Mouse (Mus musculus) embryonic facial prominence, embryonic 12.5 days (tissue): ENCODE results near the gene Fosb. TPM values are rescaled to one million over a fixed set of nuclear protein-coding genes. Genes with fewer than 3 reads are reported as not detected.

Experiments used
- ATAC-seq: fragments of 200-750 bp; cut with Nextera tagmentation; 2 replicates; pipeline ENCODE4 v1.8.0; 2017; ENCODE audit not compliant: insufficient number of reproducible peaks, insufficient read depth, low FRiP score, low TSS enrichment
- H3K27ac ChIP-seq: fragments of 300-500 bp; sonication (generic); 2 replicates; pipeline ENCODE4 v1.5.1; 2016; ENCODE audit warnings: mild to moderate bottlenecking
- H3K27me3 ChIP-seq: fragments of 300-500 bp; sonication (generic); 2 replicates; pipeline ENCODE4 v1.6.1; 2016; ENCODE audit warnings: mild to moderate bottlenecking, moderate library complexity
- H3K36me3 ChIP-seq: fragments of 300-500 bp; sonication (generic); 2 replicates; pipeline ENCODE4 v1.6.1; 2016; ENCODE audit warnings: mild to moderate bottlenecking
- H3K4me1 ChIP-seq: fragments of 300-500 bp; sonication (generic); 2 replicates; pipeline ENCODE4 v1.6.1; 2016
- H3K4me2 ChIP-seq: fragments of 300-500 bp; sonication (generic); replicated peaks from 2 replicates; pipeline ENCODE4 v1.6.1; 2016; ENCODE audit warnings: mild to moderate bottlenecking, moderate library complexity
- H3K4me3 ChIP-seq: fragments of 300-500 bp; sonication (generic); 2 replicates; pipeline ENCODE4 v1.5.1; 2016; ENCODE audit warnings: mild to moderate bottlenecking
- H3K9ac ChIP-seq: fragments of 300-500 bp; sonication (generic); 2 replicates; pipeline ENCODE4 v1.6.1; 2016; ENCODE audit warnings: mild to moderate bottlenecking, moderate library complexity
- H3K9me3 ChIP-seq: fragments of 300-500 bp; sonication (generic); 2 replicates; pipeline ENCODE4 v1.6.1; 2016; ENCODE audit warnings: mild to moderate bottlenecking, moderate library complexity
- WGBS: fragments of 180-500 bp; shearing (Covaris S2); methylation state at CpG from one replicate; pipeline ENCODE4 v1.1.7; 2016; 5-methylcytosine and 5-hydroxymethylcytosine counted together
- polyA plus RNA-seq: library from polyadenylated mRNA; unstranded; fragments of >200 nt; fragmentation: Nextera tagmentation; extraction: Ambion mirVana; gene quantifications from 2 replicates; pipeline ENCODE4 v1.2.1, GENCODE M21; 2016

Fosb gene
- polyA plus RNA-seq, 1 experiment from 2014 or later, result 0.05 TPM

DNA sequence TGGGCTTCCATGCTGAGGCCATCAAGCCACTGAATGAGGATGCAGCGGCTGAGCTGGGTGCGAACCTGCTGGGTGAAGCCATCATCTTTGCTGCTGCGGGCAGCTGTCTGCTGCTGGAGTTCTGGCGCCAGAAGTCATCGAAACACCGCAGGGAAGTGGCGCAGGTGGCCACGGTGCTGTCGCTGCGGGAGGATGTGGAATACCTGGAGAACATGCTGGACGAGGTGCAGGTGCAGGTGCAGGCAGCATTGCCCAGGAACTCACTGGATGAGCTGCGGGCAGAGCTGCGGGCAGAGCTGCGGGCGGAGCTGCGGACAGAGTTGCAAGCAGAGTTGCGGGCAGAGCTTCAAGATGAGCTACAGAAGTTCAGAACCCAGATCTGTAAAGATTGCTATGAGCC is 54.5 kb downstream of the Fosb start:
- no peaks in the 10 kb centered on the region for H3K27me3 ChIP-seq
- no peak overlapping the region for H3K27ac ChIP-seq
- no peak overlapping the region for H3K4me3 ChIP-seq
- H3K9ac ChIP-seq, result no peak overlapping the region
- H3K9me3 ChIP-seq, result no peaks in the 10 kb centered on the region
- H3K36me3 ChIP-seq, result peaks cover 44% of the 10 kb centered on the region
- ATAC-seq, result no peak
- WGBS, result 87% methylated on average over 17 of the region's 17 CpGs
- no peak overlapping the region for H3K4me2 ChIP-seq
- no peaks in the 10 kb centered on the region for H3K4me1 ChIP-seq

DNA sequence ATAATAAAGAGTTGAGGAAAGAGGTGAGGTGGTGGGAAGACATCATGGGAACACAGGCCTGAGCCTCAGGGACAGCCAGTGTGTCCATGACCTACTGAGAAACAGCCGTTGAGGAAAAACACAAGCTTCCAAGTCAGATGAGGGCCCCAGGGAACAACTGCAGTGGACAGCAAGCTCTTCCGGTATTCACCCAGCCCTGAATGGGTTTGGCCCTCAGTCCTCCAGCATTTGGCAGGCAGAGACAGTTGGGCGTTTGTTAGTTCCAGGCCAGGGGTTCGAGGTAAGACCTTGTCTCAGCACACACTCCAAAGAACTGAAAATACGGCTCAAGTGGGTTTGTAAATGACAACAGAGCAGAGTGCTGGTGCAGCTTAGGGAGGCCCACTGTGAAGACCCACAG is 56.4 kb downstream of the Fosb start:
- Histone ChIP-seq H3K4me3 (no peak overlapping the region), H3K4me1 (no peaks in the 10 kb centered on the region), H3K9me3 (no peaks in the 10 kb centered on the region), H3K9ac (no peak overlapping the region), H3K27ac (no peak overlapping the region), H3K4me2 (no peak overlapping the region), H3K36me3 (peaks cover 25% of the 10 kb centered on the region), H3K27me3 (no peaks in the 10 kb centered on the region)
- WGBS, result 58% methylated on average over 5 of the region's 5 CpGs
- no peak for ATAC-seq

Other genes starting within 250 kb of the Fosb start
- gene Dmwd, start 233.8 kb downstream of the Fosb start, polyA plus RNA-seq, result 18.8 and 23.1 TPM in 2 replicates
- gene Dmpk, start 226.2 kb downstream of the Fosb start, polyA plus RNA-seq, result 17.5 and 19.1 TPM in 2 replicates
- gene Six5, start 215.5 kb downstream of the Fosb start, polyA plus RNA-seq, result 16.6 and 16.9 TPM in 2 replicates
- 3.6 and 3.8 TPM in 2 replicates for gene Gm4969, start 191.7 kb downstream of the Fosb start, polyA plus RNA-seq
- gene Fbxo46, start 190.2 kb downstream of the Fosb start, polyA plus RNA-seq, result 19.8 and 21.6 TPM in 2 replicates
- gene Qpctl, start 160.8 kb downstream of the Fosb start, polyA plus RNA-seq, result 16.7 and 17.4 TPM in 2 replicates
- gene Snrpd2, start 160.3 kb downstream of the Fosb start, polyA plus RNA-seq, result 149 and 166 TPM in 2 replicates
- 0.54 and 0.84 TPM in 2 replicates for gene Gipr, start 143.9 kb downstream of the Fosb start, polyA plus RNA-seq
- 4.5 and 4.9 TPM in 2 replicates for gene Eml2, start 133.6 kb downstream of the Fosb start, polyA plus RNA-seq
- 1.4 and 1.7 TPM in 2 replicates for gene Gpr4, start 97.5 kb downstream of the Fosb start, polyA plus RNA-seq
- gene Opa3, start 81.7 kb downstream of the Fosb start, polyA plus RNA-seq, result 38.2 and 40.1 TPM in 2 replicates
- gene Vasp, start 38.2 kb downstream of the Fosb start, polyA plus RNA-seq, result 68.2 and 69.3 TPM in 2 replicates
- 0.18 TPM in 1 of 2 replicates, not detected in the other for gene Ppm1n, start 30.0 kb downstream of the Fosb start, polyA plus RNA-seq
- 17.9 and 21.4 TPM in 2 replicates for gene Rtn2, start 27.4 kb downstream of the Fosb start, polyA plus RNA-seq
- 92.3 and 94.5 TPM in 2 replicates for gene Ercc1, start 34.7 kb upstream of the Fosb start, polyA plus RNA-seq
- 27.1 and 28.0 TPM in 2 replicates for gene Cd3eap, start 49.4 kb upstream of the Fosb start, polyA plus RNA-seq
- 7.3 and 8.1 TPM in 2 replicates for gene Ppp1r13l, start 49.7 kb upstream of the Fosb start, polyA plus RNA-seq
- gene Ercc2, start 72.0 kb upstream of the Fosb start, polyA plus RNA-seq, result 19.9 and 23.2 TPM in 2 replicates
- 10.6 and 10.7 TPM in 2 replicates for gene Klc3, start 94.1 kb upstream of the Fosb start, polyA plus RNA-seq
- gene Ckm, start 94.7 kb upstream of the Fosb start, polyA plus RNA-seq, result 0.52 TPM in 1 of 2 replicates, not detected in the other
- 16.3 and 17.9 TPM in 2 replicates for gene Mark4, start 148.8 kb upstream of the Fosb start, polyA plus RNA-seq
- 1.0 and 1.8 TPM in 2 replicates for gene Exoc3l2, start 153.3 kb upstream of the Fosb start, polyA plus RNA-seq
- gene Bloc1s3, start 198.3 kb upstream of the Fosb start, polyA plus RNA-seq, result 4.1 and 4.6 TPM in 2 replicates
- 61.7 and 63.5 TPM in 2 replicates for gene Trappc6a, start 198.3 kb upstream of the Fosb start, polyA plus RNA-seq
- gene Nkpd1, start 207.8 kb upstream of the Fosb start, polyA plus RNA-seq, result 0.06 TPM in 1 of 2 replicates, not detected in the other